Mouse (Mus musculus): ENCODE results near the gene Ssbp1. TPM values are rescaled to one million over a fixed set of nuclear protein-coding genes. Genes with fewer than 3 reads are reported as not detected.
A peak's percentile ranks its signal among the peaks of the same experiment; 100 is the strongest.

Gene Ssbp1
- polyA plus RNA-seq, 1 experiment from 2014 or later, result 202 TPM

DNA sequence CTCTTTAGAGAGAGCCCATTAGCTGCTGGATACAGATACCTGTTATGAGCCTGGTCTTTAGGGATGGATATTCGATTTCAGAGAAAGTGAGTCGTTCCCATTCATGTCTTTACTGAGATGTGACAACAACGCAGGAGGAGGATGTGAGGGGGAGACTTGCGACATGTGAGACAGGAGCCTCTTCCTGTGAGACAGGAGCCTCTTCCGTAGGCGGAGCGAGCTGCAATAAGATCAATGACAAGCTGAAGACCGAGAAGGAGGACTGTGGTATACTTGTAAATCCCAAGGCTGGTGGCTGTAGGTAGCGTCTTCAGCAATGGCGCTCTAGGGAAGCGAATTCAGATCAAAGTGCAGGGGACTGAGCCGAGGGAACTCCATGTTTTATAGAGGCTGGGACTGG lies 31.4 kb upstream of the Ssbp1 start:
- no peak overlapping the region for H3K27ac ChIP-seq (replicated peaks; ENCODE audit: low read depth, low read length)
- ATAC-seq (replicated peaks; ENCODE audit: insufficient number of reproducible peaks, low FRiP score, low TSS enrichment, low read depth), result no peak
- no peaks in the 10 kb centered on the region for H3K9me3 ChIP-seq (replicated peaks; ENCODE audit: control insufficient read depth, low read length)
- no peak for DNase-seq (ENCODE audit: low spot score)
- H3K36me3 ChIP-seq (replicated peaks; ENCODE audit: control insufficient read depth, insufficient read depth, low read depth, low read length), result no peaks in the 10 kb centered on the region
- no peak overlapping the region for H3K9ac ChIP-seq (replicated peaks; ENCODE audit: low read length)
- H3K4me3 ChIP-seq (ENCODE audit: low read depth, low read length), result no peak overlapping the region
- no peaks in the 10 kb centered on the region; the same call in 1 of the 2 replicates for H3K27me3 ChIP-seq (ENCODE audit: control insufficient read depth, insufficient read depth, low read length)
- WGBS, result 51% methylated on average over 12 of the region's 12 CpGs
- peaks cover 2% of the 10 kb centered on the region; the same call in 1 of the 2 replicates for H3K4me1 ChIP-seq (ENCODE audit: control insufficient read depth, insufficient read depth, low read length)
- H3K4me2 ChIP-seq (ENCODE audit: low read depth, low read length), result no peak overlapping the region

- 84% methylated on average over 3 of the region's 3 CpGs for WGBS
- no peak overlapping the region for H3K9ac ChIP-seq (replicated peaks; ENCODE audit: low read length)
- H3K27me3 ChIP-seq (ENCODE audit: control insufficient read depth, insufficient read depth, low read length), result no peaks in the 10 kb centered on the region; the same call in 1 of the 2 replicates
These were observed 29.9 kb upstream of the Ssbp1 start for GRCm38 (mm10) chr6:40441276-40441675.

DNA sequence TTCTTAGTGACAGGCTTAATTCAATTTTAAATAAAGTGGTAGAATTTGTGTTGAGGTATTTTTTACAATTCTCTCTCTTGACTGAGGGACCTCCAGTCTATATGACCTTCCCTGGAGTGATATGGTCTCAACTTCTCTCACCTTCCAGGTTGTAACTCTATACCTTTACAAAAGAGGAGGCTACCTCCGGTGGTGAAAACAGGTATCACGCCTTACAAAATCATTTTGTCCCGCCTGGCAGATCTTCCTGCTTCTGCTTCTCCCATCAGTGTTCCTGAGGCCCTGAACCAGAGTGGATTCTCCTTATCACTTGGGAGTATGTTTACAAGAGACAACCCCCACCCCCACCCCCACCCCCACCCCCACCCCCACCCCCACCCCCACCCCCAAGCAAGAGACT lies 29.4 kb upstream of the Ssbp1 start:
- Histone ChIP-seq H3K27me3 (ENCODE audit: control insufficient read depth, insufficient read depth, low read length) (no peaks in the 10 kb centered on the region; the same call in 1 of the 2 replicates), H3K4me3 (ENCODE audit: low read depth, low read length) (no peak overlapping the region), H3K9ac (replicated peaks; ENCODE audit: low read length) (no peak overlapping the region), H3K4me2 (ENCODE audit: low read depth, low read length) (no peak overlapping the region), H3K36me3 (replicated peaks; ENCODE audit: control insufficient read depth, insufficient read depth, low read depth, low read length) (no peaks in the 10 kb centered on the region), H3K27ac (replicated peaks; ENCODE audit: low read depth, low read length) (no peak overlapping the region), H3K4me1 (ENCODE audit: control insufficient read depth, insufficient read depth, low read length) (no peaks in the 10 kb centered on the region), H3K9me3 (replicated peaks; ENCODE audit: control insufficient read depth, low read length) (no peaks in the 10 kb centered on the region)
- ATAC-seq (replicated peaks; ENCODE audit: insufficient number of reproducible peaks, low FRiP score, low TSS enrichment, low read depth) (no peak), DNase-seq (ENCODE audit: low spot score) (peak; percentile 20)
- WGBS, result 37% methylated on average over 3 of the region's 3 CpGs

More at GRCm38 (mm10) chr6:40441276-40441675, 29.9 kb upstream of the Ssbp1 start:
- Histone ChIP-seq H3K36me3 (replicated peaks; ENCODE audit: control insufficient read depth, insufficient read depth, low read depth, low read length) (no peaks in the 10 kb centered on the region), H3K4me3 (ENCODE audit: low read depth, low read length) (no peak overlapping the region), H3K4me1 (ENCODE audit: control insufficient read depth, insufficient read depth, low read length) (no peaks in the 10 kb centered on the region), H3K4me2 (ENCODE audit: low read depth, low read length) (no peak overlapping the region), H3K9me3 (replicated peaks; ENCODE audit: control insufficient read depth, low read length) (no peaks in the 10 kb centered on the region), H3K27ac (replicated peaks; ENCODE audit: low read depth, low read length) (no peak overlapping the region)
- ATAC-seq (replicated peaks; ENCODE audit: insufficient number of reproducible peaks, low FRiP score, low TSS enrichment, low read depth) (no peak), DNase-seq (ENCODE audit: low spot score) (no peak)

DNA sequence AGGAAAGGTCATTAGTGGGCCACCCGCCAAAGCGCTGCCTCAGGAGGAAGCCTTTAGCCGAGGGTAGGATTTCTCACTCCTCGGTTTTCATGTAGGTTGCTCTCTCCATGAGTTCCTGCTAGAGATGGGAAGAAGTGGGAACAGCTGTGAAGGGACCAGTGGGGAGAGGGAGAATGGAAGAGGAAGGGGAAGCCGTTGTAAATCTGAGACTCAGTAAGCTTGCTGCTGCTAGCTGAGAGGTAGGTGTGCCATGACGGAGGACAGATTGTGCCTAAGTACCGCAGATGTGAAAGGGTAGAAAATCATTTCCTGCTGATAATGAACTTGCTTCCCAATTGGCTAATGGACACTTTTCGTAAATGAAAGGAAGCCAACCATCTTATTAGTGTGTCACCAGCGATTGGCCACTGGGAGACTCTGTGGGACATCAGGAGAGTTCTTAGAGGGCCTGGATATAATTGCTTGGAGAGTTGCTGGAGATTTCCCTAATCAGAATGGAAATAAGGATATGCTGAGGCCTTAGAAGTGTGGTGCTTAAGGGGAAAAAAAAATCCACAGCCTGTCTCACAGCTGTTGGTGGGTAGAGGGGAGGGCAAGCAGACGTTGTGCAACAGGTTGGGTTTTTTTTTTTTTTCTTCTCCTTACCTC lies 27.7 kb upstream of the Ssbp1 start:
- Histone ChIP-seq H3K27ac (replicated peaks; ENCODE audit: low read depth, low read length) (no peak overlapping the region), H3K36me3 (replicated peaks; ENCODE audit: control insufficient read depth, insufficient read depth, low read depth, low read length) (no peaks in the 10 kb centered on the region), H3K4me2 (ENCODE audit: low read depth, low read length) (no peak overlapping the region), H3K4me1 (ENCODE audit: control insufficient read depth, insufficient read depth, low read length) (no peaks in the 10 kb centered on the region), H3K27me3 (ENCODE audit: control insufficient read depth, insufficient read depth, low read length) (no peaks in the 10 kb centered on the region; the same call in 1 of the 2 replicates), H3K4me3 (ENCODE audit: low read depth, low read length) (no peak overlapping the region), H3K9ac (replicated peaks; ENCODE audit: low read length) (no peak overlapping the region), H3K9me3 (replicated peaks; ENCODE audit: control insufficient read depth, low read length) (no peaks in the 10 kb centered on the region)
- DNase-seq (ENCODE audit: low spot score) (no peak), ATAC-seq (replicated peaks; ENCODE audit: insufficient number of reproducible peaks, low FRiP score, low TSS enrichment, low read depth) (no peak)
- 40% methylated on average over 10 of the region's 10 CpGs for WGBS

DNA sequence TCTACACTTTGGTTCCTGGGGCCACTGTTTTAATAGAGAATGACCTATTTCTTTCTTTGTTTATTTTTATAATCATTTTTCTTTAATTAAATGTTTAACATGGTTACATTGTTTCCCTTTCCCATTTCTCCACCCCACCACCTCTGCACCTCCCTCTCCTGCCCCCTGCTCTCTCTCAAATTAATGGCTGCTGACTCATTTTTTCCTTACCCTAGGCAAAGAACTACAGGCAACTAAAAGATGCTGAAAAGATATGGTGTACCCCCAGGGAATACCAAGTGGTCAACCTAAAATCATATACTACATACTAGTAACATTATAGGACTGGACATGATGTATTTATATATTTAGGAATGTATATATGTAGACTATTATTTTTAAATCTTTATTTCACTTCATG lies 22.5 kb upstream of the Ssbp1 start:
- Histone ChIP-seq H3K27ac (replicated peaks; ENCODE audit: low read depth, low read length) (no peak overlapping the region), H3K9ac (replicated peaks; ENCODE audit: low read length) (no peak overlapping the region), H3K4me2 (ENCODE audit: low read depth, low read length) (no peak overlapping the region), H3K27me3 (ENCODE audit: control insufficient read depth, insufficient read depth, low read length) (no peaks in the 10 kb centered on the region), H3K36me3 (replicated peaks; ENCODE audit: control insufficient read depth, insufficient read depth, low read depth, low read length) (no peaks in the 10 kb centered on the region), H3K4me1 (ENCODE audit: control insufficient read depth, insufficient read depth, low read length) (no peaks in the 10 kb centered on the region), H3K9me3 (replicated peaks; ENCODE audit: control insufficient read depth, low read length) (no peaks in the 10 kb centered on the region), H3K4me3 (ENCODE audit: low read depth, low read length) (no peak overlapping the region)
- DNase-seq (ENCODE audit: low spot score) (no peak), ATAC-seq (replicated peaks; ENCODE audit: insufficient number of reproducible peaks, low FRiP score, low TSS enrichment, low read depth) (no peak)

- no peak overlapping the region for H3K27ac ChIP-seq (replicated peaks; ENCODE audit: low read depth, low read length)
- H3K9me3 ChIP-seq (replicated peaks; ENCODE audit: control insufficient read depth, low read length), result no peaks in the 10 kb centered on the region
- no peak overlapping the region for H3K4me3 ChIP-seq (ENCODE audit: low read depth, low read length)
- no peaks in the 10 kb centered on the region for H3K27me3 ChIP-seq (ENCODE audit: control insufficient read depth, insufficient read depth, low read length)
- H3K4me2 ChIP-seq (ENCODE audit: low read depth, low read length), result no peak overlapping the region
- no peak overlapping the region for H3K9ac ChIP-seq (replicated peaks; ENCODE audit: low read length)
- no peak for ATAC-seq (replicated peaks; ENCODE audit: insufficient number of reproducible peaks, low FRiP score, low TSS enrichment, low read depth)
- 21% methylated on average over 7 of the region's 7 CpGs for WGBS
- H3K4me1 ChIP-seq (ENCODE audit: control insufficient read depth, insufficient read depth, low read length), result no peaks in the 10 kb centered on the region
- H3K36me3 ChIP-seq (replicated peaks; ENCODE audit: control insufficient read depth, insufficient read depth, low read depth, low read length), result no peaks in the 10 kb centered on the region
- DNase-seq (ENCODE audit: low spot score), result peak; percentile 73
These were observed 16.6 kb upstream of the Ssbp1 start for GRCm38 (mm10) chr6:40454436-40455041.

- Histone ChIP-seq H3K27me3 (ENCODE audit: control insufficient read depth, insufficient read depth, low read length) (no peaks in the 10 kb centered on the region), H3K4me1 (ENCODE audit: control insufficient read depth, insufficient read depth, low read length) (no peaks in the 10 kb centered on the region), H3K4me2 (ENCODE audit: low read depth, low read length) (no peak overlapping the region), H3K36me3 (replicated peaks; ENCODE audit: control insufficient read depth, insufficient read depth, low read depth, low read length) (no peaks in the 10 kb centered on the region), H3K27ac (replicated peaks; ENCODE audit: low read depth, low read length) (no peak overlapping the region), H3K4me3 (ENCODE audit: low read depth, low read length) (no peak overlapping the region), H3K9ac (replicated peaks; ENCODE audit: low read length) (no peak overlapping the region), H3K9me3 (replicated peaks; ENCODE audit: control insufficient read depth, low read length) (no peaks in the 10 kb centered on the region)
- no peak for ATAC-seq (replicated peaks; ENCODE audit: insufficient number of reproducible peaks, low FRiP score, low TSS enrichment, low read depth)
- no peak for DNase-seq (ENCODE audit: low spot score)
- 55% methylated on average over 6 of the region's 6 CpGs for WGBS
These were observed 5.4 kb upstream of the Ssbp1 start for GRCm38 (mm10) chr6:40465710-40466109.

GRCm38 (mm10) chr6:40471720-40472010 lies 513 bp downstream of the Ssbp1 start:
- no peaks in the 10 kb centered on the region for H3K27me3 ChIP-seq (ENCODE audit: control insufficient read depth, insufficient read depth, low read length)
- ATAC-seq (replicated peaks; ENCODE audit: insufficient number of reproducible peaks, low FRiP score, low TSS enrichment, low read depth), result no peak
- peak overlapping the region; percentile 89 for H3K27ac ChIP-seq (replicated peaks; ENCODE audit: low read depth, low read length)
- WGBS, result 0% methylated on average over 7 of the region's 7 CpGs
- H3K9me3 ChIP-seq (replicated peaks; ENCODE audit: control insufficient read depth, low read length), result no peaks in the 10 kb centered on the region
- no peaks in the 10 kb centered on the region; the same call in 1 of the 2 replicates for H3K4me1 ChIP-seq (ENCODE audit: control insufficient read depth, insufficient read depth, low read length)
- H3K4me2 ChIP-seq (ENCODE audit: low read depth, low read length), result peak overlapping the region; percentile 46
- H3K9ac ChIP-seq (replicated peaks; ENCODE audit: low read length), result peak overlapping the region; percentile 84
- DNase-seq (ENCODE audit: low spot score), result peak; percentile 59
- H3K4me3 ChIP-seq (ENCODE audit: low read depth, low read length), result peak overlapping the region; percentile 57
- H3K36me3 ChIP-seq (replicated peaks; ENCODE audit: control insufficient read depth, insufficient read depth, low read depth, low read length), result peaks cover 3% of the 10 kb centered on the region; the same call in 1 of the 2 replicates
